Mouse (Mus musculus) heart, postnatal 4 days (tissue): Measurements from ENCODE around the gene Kcna3. TPM values are rescaled to one million over a fixed set of nuclear protein-coding genes. Genes with fewer than 3 reads are reported as not detected.

Experiments
- DNase-seq: peaks from one replicate; pipeline ENCODE4 v3.0.0; 2021
- total RNA-seq, 2 experiments: library from RNA; stranded (reverse); gene quantifications; 2 replicates each; pipeline ENCODE4 v1.2.3; 2021

Kcna3 gene
- under 1 TPM; 0.50 to 0.69 TPM for total RNA-seq

DNA sequence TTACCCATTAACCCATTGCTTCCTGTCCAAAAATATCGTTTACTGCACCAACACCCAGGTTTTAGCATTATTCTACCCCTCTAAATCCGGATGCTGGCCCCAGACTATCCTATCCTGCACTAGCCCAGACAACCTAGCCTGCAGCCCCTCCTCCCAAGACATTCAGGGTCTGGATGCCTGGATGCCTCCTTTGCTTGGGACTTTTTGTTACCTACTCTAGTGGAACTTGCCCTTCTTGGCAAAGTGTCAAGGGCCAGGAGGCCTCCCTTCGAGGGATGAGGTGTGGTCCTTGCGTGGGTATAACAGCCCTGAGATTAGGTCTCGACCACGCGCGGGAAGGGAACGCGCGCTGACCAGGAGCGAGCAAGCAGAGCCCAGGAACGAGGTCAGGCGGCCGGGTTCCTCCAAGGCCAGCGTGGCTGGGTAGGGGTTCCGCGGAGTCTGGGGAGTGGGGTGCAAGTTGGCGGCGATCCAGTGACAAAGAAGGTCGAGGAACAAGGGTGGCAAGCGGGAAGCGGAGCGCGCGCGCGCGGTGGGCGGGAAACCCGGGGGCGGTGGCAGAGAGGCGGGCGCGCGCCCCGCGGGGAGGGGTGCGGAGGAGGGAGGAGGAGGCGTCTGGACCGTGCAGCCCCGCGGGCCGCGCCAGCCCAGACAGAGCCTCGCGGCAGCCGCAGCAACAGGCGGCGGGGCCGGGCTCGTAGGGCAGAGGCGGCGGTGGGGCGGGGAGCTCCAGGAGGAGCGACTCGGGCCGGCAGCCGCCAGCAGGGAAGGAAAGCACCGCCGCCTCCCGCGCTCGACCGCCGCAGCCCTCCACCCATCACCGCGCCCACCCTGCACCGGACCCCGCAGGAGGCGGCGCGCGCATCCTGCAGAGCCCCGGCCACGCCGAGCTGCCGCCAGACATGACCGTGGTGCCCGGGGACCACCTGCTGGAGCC is at the start of gene Kcna3:
Kcna3 (plus strand) TSS at position 649 of the 937 bp plus-strand sequence.
- DNase-seq = peak; percentile 68

DNA sequence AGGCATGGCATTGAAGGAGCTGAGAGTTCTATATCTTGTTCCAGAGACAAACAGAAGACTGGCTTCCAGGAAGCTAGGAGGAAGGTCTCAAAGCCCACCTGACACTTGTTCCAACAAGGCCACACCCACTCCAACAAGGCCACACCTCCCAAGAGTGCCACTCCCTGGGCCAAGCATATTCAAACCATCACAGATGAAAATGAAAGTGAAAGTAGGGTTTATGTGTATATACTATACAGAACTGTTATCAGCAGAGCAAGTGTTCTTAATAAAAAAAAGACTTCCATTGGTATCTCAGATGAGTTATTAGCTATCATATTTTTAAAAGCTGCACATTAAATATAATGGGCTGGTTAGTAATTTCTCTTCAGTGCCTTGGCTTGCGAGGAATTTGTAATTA is 44.6 kb upstream of the Kcna3 start:
- no peak for DNase-seq

DNA sequence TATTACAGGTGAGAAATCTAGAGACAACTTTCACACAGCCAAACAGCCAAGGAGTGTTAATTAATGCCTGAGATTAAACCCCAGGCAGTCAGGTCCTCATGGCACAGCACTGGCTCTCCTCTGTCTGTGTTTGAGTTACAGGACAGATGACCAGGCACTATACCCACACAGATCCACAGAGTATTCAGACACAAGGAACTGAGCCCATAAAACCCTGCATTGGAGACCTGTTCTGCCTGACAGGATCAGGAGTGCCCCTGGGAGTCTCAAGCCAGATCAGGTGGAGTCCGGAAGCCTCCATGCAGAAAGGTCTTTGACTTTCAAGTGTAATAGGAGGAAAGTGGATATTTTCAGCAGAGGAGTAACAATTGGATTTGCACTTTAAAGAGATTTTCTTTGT is 40.6 kb upstream of the Kcna3 start:
- no peak for DNase-seq

DNA sequence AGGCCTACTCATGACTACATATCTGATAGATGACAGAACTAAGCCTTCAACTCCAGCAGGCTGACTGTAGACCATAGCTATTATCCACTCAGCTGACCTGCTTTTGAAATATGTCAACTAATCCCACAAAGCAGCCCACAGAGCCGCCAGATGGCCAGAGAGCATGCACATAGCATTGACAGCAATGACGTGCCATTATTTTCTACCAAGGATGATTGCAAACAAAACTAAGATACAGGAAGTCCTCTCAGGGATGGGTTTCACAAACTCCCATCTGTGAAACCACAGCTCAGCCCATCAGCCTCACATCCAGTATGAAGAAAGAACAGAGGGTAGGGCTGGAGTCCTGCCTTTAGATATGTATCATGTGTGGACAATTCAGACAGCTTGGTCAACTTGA is 39.8 kb upstream of the Kcna3 start:
- no peak for DNase-seq

DNA sequence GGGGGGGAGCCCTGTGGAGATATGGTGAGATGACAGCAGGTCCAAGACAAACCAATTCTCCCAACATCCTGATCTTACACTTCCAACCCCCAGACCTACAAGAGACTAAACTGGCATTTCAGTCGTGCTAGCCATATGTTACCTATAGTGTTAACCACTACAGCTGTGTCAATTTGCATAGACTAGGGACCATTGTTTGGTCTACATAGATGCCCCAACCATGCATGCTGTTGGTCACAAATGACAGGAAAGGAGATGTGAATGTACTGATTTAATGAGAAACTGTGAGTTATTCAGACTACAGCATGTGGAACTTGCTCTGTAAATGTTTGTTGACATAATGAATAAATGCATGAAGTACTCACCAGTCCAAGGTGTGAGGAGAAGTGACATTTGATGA is 37.6 kb upstream of the Kcna3 start:
- DNase-seq = no peak

DNA sequence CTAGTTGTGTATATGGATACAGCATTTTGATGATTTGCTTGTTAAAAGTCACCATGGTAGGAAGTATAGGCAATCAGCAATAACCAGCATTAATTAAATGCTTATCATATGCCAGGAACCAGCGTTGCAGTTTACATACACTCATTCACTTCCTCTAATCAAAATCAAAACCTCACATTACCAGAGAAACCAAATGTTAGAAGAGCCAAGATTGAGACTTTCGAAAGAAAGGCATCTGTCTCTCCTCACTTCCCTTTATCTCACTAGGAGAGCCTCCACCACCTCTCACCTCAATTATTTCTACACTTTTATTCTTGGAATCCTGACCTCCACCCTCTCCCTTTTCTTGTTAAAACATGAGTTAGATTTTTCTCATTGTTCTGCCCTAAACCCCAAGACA is 35.8 kb upstream of the Kcna3 start:
- DNase-seq = no peak

DNA sequence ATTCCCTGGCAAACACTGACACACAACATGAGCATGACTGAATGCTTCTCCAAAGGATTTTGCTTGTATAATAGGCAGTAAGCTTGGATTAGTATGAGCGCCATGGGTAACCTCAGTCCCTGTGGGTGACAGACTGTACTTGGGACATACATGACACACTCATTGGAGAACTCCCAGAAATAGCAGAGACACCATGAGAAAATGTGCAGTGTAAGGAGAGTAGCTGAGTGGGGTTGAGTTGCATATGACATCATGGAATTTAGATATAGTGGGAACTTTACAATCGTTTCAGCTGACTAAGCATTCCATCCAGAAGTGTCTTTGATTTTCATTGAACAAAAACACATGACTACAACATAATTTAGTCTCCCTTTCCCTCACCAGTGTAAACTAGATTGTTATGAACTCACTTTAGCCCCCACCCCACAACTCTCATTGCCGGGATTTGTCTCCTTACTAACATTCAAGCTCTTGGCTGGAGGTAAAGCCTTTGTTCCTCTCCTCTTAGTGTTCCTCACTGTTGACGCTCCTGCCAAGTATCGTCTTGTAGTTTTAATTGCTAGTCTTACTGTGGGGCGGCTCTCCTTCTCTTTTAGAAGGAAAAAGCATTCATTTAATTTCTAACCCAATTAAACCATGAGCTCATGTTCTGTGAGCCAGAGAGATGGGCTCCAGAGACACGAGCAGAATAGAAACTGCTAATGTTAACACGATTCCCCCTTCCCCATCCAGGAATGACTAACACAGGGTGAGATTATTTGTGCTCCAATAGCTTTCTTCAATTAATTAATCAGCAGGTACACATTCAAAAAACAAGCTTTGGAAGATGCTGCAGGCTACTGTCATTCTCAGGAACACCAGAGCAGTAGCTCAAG is 33.5 kb upstream of the Kcna3 start:
- no peak for DNase-seq

DNA sequence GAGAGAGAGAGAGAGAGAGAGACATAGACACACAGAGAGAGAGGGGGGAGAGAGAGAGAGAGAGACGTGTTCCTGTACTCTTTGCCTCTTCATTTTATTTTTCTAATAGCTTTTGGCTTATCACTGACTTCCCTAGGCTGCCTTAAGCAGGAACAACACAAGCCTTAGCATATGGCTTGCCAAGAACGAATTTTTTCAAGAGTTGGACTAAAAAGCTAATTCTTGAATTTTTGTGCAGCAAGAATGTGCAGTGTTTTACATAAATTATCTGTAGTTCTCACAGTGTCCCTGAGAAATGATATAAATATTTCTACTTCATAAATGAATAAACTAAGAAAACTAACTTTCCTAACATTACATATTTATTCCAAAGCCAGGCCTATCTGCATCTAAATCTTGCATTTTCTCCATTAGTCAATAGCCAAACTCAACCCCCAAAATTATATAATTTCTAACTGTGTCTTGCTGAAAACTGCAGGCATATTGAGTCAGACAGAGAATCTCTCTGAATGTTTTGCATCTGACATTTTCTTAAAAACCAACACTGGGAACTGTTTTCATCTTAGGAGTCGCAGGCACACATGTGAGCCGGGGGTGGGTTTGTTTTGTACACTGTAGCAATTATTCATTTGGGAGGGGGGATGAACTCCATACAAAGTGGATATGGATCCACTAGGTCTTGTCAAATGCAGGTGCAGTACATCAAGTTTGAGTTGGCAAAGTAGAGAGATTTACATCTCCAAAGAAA is 26.5 kb upstream of the Kcna3 start:
- DNase-seq = no peak

DNA sequence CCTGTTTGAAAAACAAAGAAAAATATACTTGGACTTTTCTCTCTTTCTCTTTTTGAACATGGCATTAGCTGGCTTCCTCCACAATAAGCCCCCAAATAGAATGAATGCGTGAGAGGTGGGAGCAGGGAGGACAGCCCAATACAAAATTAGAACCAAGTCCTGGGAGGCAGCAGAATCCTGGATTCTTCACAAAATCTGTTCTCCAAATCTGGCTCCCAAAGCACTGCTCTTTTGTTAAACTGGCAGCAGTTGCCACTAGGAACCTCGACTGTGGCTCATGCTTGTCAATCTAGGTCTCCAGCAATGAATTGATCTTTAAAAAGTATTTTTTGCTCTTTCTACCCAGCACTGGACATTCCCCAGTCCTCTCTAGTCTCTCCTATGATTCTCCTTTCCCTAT is 17.7 kb upstream of the Kcna3 start:
- no peak for DNase-seq

DNA sequence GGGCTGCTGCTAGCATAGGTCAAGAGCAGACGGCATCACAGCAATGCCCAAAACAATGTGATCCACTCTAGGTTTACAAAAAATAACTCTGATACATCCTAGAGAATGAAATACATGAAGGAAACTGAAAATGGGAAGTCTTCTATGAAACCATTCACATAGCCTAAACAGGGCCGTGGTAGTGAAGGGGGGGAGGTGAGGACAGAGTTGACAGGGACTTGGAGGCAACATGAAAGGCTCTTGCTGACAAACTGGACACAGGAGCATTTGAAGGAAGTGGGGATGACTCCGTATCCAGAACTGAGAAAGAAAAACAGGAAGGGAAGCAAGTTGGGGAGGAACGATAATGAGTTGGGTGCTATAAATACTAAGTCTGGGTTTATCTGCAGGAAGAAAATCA is 4.4 kb upstream of the Kcna3 start:
- no peak for DNase-seq

DNA sequence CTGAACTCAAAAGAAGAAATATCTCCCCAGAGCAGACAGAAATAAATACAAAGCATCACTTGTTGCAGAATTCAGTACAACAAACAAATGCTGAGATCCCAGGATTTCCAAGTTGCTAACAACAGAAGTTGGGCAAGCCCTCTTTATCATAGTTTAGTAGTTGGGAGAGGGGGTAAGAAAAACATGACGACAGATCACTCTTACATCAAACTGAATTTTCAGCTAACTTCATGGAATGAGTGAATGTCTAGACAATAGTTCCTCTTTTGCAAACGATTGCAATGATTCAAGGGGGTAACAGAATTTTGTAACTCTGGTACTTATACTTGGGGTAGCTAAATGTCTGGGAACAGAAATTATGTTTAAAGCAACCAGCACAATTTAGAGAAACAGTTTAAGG is 1.2 kb upstream of the Kcna3 start:
- DNase-seq = no peak

DNA sequence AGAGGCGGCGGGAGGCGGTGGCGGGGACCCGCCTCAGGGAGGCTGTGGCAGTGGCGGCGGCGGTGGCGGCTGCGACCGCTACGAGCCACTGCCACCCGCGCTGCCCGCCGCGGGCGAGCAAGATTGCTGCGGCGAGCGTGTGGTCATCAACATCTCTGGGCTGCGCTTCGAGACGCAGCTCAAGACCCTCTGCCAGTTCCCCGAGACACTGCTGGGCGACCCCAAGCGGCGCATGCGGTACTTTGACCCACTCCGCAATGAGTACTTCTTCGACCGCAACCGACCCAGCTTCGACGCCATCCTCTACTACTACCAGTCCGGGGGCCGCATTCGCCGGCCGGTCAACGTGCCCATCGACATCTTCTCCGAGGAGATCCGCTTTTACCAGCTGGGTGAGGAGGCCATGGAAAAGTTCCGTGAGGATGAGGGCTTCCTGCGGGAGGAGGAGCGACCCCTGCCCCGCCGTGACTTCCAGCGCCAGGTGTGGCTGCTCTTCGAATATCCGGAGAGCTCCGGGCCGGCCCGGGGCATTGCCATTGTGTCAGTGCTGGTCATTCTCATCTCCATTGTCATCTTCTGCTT is 580 bp downstream of the Kcna3 start:
- peak; percentile 5 for DNase-seq

DNA sequence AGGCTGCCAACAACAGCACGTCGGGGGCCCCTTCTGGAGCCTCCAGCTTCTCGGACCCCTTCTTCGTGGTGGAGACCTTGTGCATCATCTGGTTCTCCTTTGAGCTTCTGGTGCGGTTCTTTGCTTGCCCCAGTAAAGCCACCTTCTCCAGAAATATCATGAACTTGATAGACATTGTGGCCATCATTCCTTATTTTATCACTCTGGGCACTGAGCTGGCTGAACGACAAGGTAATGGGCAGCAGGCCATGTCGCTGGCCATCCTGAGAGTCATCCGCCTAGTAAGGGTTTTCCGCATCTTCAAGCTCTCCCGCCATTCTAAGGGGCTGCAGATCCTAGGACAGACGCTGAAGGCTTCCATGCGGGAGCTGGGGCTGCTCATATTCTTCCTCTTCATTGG is 1.1 kb downstream of the Kcna3 start:
- no peak for DNase-seq

DNA sequence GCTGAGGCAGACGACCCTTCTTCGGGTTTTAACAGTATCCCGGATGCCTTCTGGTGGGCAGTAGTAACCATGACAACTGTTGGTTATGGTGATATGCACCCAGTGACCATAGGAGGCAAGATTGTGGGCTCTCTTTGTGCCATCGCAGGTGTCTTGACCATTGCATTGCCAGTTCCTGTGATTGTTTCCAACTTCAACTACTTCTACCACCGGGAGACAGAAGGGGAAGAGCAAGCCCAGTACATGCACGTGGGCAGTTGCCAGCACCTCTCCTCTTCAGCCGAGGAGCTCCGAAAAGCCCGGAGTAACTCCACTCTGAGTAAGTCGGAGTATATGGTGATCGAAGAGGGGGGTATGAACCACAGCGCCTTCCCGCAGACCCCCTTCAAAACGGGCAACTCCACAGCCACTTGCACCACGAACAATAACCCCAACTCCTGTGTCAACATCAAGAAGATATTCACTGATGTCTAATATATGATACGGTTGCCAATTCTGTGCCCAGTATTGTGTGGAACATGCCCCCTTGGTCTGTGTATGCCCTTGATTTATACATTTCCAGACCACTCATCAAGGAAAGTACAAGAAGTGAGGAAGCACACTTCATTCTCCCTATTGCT is 1.7 kb downstream of the Kcna3 start:
- DNase-seq = no peak

DNA sequence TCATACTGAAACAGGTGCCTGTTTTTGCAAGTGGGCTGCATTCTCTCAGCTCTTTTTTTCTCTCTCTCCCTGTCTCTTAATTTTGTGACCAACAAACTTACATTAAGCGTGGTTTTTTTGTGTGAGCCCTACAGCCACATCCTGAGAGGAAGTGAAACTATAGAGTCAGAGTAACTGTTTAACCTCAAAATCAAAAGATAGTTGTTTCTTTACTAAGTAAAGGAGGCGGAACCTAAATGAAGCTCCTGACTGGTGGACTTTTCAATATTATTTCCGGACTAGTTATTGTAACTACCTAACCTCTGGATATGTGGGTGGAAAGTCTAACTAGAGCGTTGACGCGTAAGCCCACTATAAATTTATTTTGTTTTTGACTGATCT is 2.2 kb downstream of the Kcna3 start:
- DNase-seq = no peak

DNA sequence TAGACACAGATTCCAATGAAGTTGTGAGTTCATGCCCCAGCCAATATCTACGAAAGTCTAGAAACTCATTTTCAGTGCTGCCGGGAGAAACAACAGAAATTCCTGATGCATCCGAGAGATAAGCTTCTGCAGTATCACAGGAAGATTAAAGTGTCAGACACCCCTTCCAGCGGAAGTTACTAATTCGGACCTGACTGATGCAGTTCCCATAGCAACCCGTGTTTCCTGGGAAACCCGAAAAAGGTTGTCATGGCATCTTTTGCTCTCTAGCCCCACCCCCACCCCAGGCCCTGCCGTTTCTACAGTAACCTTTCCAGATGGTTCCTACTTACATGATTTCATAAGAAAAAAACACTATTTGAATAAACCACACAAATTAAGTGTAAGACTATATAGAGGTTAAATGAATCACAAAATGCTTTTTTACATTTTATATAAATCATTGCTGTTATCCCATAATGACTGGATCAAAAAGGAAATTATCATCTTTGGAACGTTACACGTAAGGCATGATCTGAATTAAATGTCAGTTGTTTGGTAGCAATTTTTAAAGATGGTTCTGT is 2.8 kb downstream of the Kcna3 start:
- DNase-seq = no peak

DNA sequence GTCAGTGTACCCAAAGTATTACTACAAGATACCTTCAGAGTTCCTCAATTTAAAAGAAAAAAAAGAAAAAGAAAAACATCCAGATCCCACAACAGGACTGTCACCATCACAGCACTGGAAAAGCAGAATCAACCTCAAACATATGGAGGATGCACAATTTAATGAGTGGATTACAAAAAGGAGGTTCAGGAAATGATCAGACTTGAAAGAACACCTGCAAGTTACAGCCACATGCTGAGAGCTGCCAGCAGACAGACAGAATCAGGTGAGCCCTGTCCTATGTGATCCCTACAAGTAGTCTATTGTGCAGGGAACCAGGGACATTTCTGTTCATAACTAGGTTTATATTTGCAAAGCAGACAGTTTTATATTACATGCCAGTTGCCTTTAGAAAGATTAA is 3.3 kb downstream of the Kcna3 start:
- DNase-seq = no peak

DNA sequence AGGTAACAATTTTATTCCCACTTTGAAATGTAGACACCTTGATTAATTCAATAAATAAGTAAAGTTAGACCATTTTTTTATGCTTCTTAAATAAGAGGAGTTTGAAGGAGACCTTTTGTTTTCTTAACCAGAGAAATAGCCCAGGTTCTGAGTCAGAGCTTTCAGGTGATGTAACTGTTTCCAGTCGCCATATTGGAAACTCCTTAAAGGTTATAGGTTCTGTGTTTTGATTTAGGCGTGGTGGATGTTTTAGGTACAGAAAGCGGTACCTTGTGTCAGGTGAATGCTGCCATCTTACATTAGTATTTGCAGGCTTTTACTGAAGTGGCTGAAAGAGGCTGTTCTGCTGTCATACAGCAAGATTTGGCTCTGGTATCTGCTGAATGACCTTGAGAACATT is 4.4 kb downstream of the Kcna3 start:
- DNase-seq = no peak

DNA sequence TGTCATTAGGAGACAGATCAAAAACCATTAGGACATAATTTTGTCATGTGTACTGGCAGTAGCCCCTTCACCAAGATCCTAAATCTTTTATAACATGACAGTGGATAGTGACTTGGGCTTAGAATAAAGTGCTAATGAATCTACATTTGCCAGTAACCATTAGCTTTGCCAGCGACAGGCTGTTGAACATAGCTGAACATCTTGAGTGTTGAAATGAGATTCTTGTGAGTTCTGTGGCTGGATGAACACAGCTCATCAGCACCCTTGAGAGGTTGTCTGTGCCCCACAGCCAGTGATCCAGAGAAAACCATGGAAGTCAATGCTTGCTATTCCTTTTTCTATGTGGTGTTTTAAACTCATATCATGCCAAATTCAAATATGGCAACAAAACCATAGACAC is 5.7 kb downstream of the Kcna3 start:
- no peak for DNase-seq

DNA sequence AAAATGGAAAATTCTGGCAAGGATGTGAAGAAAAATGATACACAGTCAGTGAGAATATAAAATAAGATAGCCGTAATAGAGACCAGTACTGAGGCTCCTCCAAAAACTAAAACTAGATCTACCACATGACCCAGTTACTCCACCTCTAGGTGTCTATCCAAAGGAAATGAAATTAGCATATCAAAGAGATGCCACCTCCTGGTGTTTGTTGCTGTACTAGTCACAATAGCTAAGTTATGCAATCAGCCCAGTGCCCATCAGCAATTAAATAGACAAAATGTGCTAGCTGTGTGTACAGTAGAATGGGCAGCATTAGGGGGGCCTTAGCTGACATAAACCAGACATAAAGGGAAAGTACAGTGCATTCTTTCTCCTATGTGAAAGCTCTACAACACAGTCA is 25.5 kb downstream of the Kcna3 start:
- no peak for DNase-seq

DNA sequence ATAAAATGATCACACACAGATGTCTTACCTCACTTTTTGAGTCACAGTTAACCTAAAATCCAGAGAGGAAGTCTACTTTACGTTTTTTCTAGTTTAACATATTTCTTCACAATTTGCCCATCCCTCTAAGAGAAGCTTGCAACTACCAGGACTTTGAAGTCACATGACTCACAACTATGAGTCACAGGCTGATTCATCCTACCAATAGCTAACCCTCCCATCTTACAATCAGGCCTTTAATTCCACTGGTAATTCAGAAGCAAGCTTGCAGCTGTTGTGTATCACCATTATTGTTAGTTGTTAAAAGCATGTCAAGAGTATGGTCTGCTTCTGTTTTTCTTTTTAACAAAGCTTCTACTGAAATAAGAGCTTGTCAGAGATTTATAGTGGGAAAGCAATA is 26.8 kb downstream of the Kcna3 start:
- DNase-seq = no peak
